Mouse (Mus musculus) spleen, adult 2 months (tissue): ENCODE results near the gene Kcnk5. TPM values are rescaled to one million over a fixed set of nuclear protein-coding genes. Genes with fewer than 3 reads are reported as not detected.

Experiments used
- DNase-seq, 2 experiments: peaks; one replicate each; pipeline versions ENCODE4 v3.0.0 to v3.0.0-alpha.2; 2012 to 2021; ENCODE audit warnings: low spot score in 2 of 2, low read depth in 1 of 2
- H3K27ac ChIP-seq: fragments of 200-500 bp; 2 replicates; pipeline ENCODE4 v1.5.1; 2012; ENCODE audit warnings: low read length, inconsistent platforms; ENCODE audit not compliant: insufficient read depth
- H3K27me3 ChIP-seq: fragments of 200-500 bp; 2 replicates; pipeline ENCODE4 v1.6.1; 2012; ENCODE audit warnings: mild to moderate bottlenecking, moderate library complexity, low read length, inconsistent platforms; ENCODE audit not compliant: control insufficient read depth, insufficient read depth
- H3K36me3 ChIP-seq: fragments of 200-500 bp; 2 replicates; pipeline ENCODE4 v1.6.1; 2012; ENCODE audit warnings: mild to moderate bottlenecking, low read length, inconsistent platforms; ENCODE audit not compliant: control insufficient read depth, insufficient read depth
- H3K4me1 ChIP-seq: fragments of 200-500 bp; 2 replicates; pipeline ENCODE4 v1.6.1; 2011; ENCODE audit warnings: inconsistent platforms; ENCODE audit not compliant: control insufficient read depth, insufficient read depth, insufficient read length
- H3K4me3 ChIP-seq: fragments of 200-500 bp; 2 replicates; pipeline ENCODE4 v1.5.1; 2011; ENCODE audit warnings: mild to moderate bottlenecking, inconsistent platforms; ENCODE audit not compliant: insufficient read depth, insufficient read length; ENCODE audit errors: extremely low read depth
- CTCF ChIP-seq: fragments of 200-500 bp; IDR thresholded peaks from 2 replicates; pipeline ENCODE4 v1.5.1; 2011; ENCODE audit warnings: mild to moderate bottlenecking, inconsistent platforms; ENCODE audit not compliant: insufficient read depth, insufficient read length, insufficient replicate concordance; ENCODE audit errors: extremely low read depth
- POLR2A ChIP-seq: fragments of 200-500 bp; IDR thresholded peaks from 2 replicates; pipeline ENCODE4 v1.6.1; 2011; ENCODE audit warnings: low read depth, low read length, inconsistent platforms
- WGBS: fragments of 180-500 bp; shearing (Covaris S2); methylation state at CpG from one replicate; pipeline ENCODE4 v1.1.7; 2018; 5-methylcytosine and 5-hydroxymethylcytosine counted together
- polyA plus RNA-seq: library from polyadenylated mRNA; depleted of rRNA; stranded (reverse); fragments of >200 nt; gene quantifications from 2 replicates; pipeline ENCODE4 v1.2.3, GENCODE M21; 2012

The Kcnk5 gene
- polyA plus RNA-seq, 1 experiment = 7.8 TPM

DNA sequence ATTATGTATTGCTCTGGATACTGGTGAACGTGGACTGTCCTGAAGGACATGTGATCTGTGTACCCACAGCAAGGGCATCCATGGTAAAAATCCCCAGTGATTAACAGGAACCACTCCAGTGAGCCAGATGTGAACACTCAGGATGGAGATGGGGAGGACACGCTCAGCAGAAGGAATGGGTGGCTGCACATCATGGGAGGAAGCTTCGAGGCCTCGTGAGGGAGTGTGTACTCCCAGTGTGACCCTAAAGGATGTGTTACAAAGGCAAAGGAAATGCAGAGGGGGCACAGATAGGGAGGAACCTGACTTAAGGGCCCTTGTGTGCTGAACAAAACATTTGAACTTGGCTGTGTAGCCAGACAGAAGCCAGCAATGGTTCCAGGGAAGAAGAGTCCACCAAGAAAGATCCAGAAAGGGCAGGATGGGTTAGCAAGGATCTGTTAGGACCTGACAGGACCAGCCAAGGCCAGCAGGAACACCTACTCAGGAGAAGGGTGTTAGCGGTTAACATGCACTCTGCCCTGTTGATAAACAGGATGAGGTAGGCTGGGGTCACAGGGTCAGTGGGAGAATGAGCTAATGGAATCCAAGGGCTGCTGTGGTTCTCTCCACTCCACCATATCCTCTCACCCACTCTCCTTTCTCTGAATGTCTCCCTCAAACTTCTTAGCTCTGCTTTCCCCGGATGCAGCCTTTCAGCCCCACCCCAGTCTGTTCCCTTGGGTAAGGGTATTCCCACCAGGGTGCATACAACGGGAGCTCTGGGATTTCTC is 68.2 kb downstream of the Kcnk5 start:
- no peak for DNase-seq
- Histone ChIP-seq H3K36me3 (no peaks in the 10 kb centered on the region), H3K27me3 (no peaks in the 10 kb centered on the region), H3K4me1 (peaks cover 11% of the 10 kb centered on the region; the same call in 1 of the 2 replicates), H3K27ac (no peak overlapping the region), H3K4me3 (no peak overlapping the region)
- TF ChIP-seq POLR2A = no peak
- no peak for TF ChIP-seq CTCF
- WGBS = 39% methylated on average over 7 of the region's 7 CpGs

GRCm38 (mm10) chr14:20112218-20112617 is 69.4 kb downstream of the Kcnk5 start:
- Histone ChIP-seq H3K27ac (no peak overlapping the region), H3K4me3 (no peak overlapping the region), H3K36me3 (no peaks in the 10 kb centered on the region), H3K4me1 (peaks cover 10% of the 10 kb centered on the region; the same call in 1 of the 2 replicates), H3K27me3 (no peaks in the 10 kb centered on the region)
- TF ChIP-seq CTCF (no peak), POLR2A (no peak)
- no peak for DNase-seq
- 78% methylated on average over 3 of the region's 3 CpGs for WGBS

DNA sequence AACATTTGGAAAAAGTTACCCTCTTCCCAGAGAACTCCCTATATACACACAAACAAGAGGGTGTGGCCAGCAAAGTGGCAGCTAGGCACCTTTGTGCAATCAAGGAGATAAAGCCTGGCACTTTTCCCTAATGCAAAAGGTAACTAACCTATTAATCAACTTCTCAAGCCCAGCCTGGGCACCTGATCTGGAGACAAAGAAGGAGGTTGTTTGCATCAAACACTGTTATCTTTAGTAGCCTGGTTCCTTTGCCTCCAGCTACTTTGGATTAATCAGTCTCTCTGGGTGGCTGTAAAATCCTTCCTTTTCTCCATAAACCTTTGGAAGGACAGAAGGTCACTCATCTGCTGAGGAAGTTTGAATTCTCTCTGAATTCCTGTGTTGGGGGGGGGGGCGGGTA is 70.7 kb downstream of the Kcnk5 start:
- Histone ChIP-seq H3K4me3 (no peak overlapping the region), H3K4me1 (peaks cover 6% of the 10 kb centered on the region; the same call in 1 of the 2 replicates), H3K27me3 (no peaks in the 10 kb centered on the region), H3K36me3 (no peaks in the 10 kb centered on the region), H3K27ac (no peak overlapping the region)
- DNase-seq = no peak
- WGBS = 90% methylated on average over 1 of the region's 1 CpGs
- TF ChIP-seq CTCF (no peak), POLR2A (no peak)

DNA sequence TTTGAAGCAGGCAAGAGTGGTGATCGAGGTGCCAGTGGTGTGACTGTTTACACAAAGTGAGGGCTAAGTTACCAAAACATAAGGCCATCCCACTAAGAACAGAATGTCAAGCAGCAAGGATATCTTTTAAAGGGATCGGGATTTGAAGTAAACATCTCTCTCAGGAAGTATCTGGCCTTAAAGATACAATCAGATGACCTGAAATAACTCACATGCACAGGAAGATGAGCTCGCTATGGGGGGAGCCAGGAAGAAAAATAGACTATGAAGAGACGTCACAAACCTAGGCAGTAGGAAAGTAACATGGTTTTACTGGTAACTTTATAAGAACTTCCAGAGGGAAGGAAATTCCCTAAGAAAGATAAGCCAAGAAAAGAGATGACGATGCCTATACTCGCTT is 75.3 kb downstream of the Kcnk5 start:
- Histone ChIP-seq H3K27me3 (no peaks in the 10 kb centered on the region), H3K27ac (no peak overlapping the region)
- WGBS = 68% methylated on average over 6 of the region's 6 CpGs

DNA sequence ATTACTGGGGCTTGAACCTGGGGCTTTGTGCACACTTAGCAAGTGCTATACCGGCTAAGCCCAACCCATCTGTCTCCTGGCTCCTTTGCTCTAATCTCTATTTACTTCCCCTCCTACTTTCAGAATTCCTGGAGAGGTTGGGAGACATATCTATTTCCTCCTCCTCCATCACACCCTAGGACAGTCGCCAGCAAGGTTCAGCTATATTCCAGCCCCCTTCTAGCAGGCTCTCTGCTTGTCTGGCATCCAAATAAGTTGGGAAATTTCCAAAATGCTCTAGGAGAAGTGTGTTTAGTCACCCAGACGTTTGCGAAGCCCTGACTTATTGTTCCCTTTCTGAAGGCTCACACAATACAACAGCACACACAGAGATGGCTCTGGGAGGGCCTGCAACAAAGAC is 78.4 kb downstream of the Kcnk5 start:
- H3K27ac ChIP-seq = no peak overlapping the region
- TF ChIP-seq CTCF = no peak
- no peak for TF ChIP-seq POLR2A

More for the DNA sequence above, 75.3 kb downstream of the Kcnk5 start:
- TF ChIP-seq POLR2A (no peak), CTCF (no peak)
- H3K4me1 ChIP-seq = no peaks in the 10 kb centered on the region
- DNase-seq = no peak
- no peak overlapping the region for H3K4me3 ChIP-seq
- no peaks in the 10 kb centered on the region for H3K36me3 ChIP-seq

DNA sequence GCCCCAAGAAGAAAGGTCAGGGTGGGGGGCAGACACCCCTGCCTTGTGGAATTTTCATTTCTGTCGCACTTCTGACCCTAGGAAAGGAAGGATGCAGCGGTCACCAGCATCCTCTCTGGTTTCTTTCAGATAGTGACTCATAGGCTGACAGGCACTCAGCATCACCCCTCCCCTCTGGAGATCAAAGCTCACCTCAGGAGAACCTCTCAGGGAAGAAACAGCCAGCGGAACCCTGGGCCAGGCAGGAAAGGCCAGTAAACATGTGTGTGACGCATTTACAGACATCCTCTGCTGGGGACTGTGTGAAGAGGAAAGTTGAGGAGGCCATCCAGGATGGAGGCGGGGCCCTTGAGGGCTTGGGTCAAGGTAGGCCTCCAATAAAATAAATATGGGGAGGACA is 83.5 kb downstream of the Kcnk5 start:
- no peaks in the 10 kb centered on the region for H3K4me1 ChIP-seq
- H3K4me3 ChIP-seq = no peak overlapping the region
- no peak for DNase-seq
- no peaks in the 10 kb centered on the region for H3K36me3 ChIP-seq
- H3K27me3 ChIP-seq = 0 out of 2 replicates have a peak, but pooled peaks cover under 1% of the 10 kb centered on the region
- H3K27ac ChIP-seq = no peak overlapping the region
- TF ChIP-seq POLR2A = no peak
- TF ChIP-seq CTCF = no peak
- WGBS = 47% methylated on average over 5 of the region's 5 CpGs

More for the DNA sequence above, 78.4 kb downstream of the Kcnk5 start:
- Histone ChIP-seq H3K36me3 (no peaks in the 10 kb centered on the region), H3K4me1 (no peaks in the 10 kb centered on the region), H3K4me3 (no peak overlapping the region), H3K27me3 (no peaks in the 10 kb centered on the region)
- no peak for DNase-seq
- 71% methylated on average over 4 of the region's 4 CpGs for WGBS

DNA sequence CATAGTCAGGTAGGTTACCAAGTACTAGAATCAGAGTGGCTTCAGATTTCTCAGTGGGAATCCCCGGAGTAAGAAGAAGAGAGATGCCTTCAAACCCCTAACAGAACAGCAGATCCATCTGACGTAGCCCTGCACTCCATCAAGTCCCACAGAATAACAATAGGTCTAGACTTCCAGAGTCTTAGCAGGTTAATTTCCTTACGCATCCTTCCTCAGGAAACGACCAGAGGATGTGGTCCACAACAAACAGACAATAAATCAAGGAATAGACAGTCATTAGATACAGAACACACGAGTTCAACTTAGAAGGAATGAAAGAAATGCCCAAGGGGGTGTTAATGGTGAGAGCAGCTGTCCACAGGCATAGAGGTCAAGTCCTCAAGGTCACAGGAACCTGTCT is 86.7 kb downstream of the Kcnk5 start:
- no peak overlapping the region for H3K27ac ChIP-seq
- no peaks in the 10 kb centered on the region for H3K4me1 ChIP-seq
- TF ChIP-seq CTCF = no peak
- no peak for TF ChIP-seq POLR2A
- H3K36me3 ChIP-seq = no peaks in the 10 kb centered on the region
- no peak overlapping the region for H3K4me3 ChIP-seq
- no peak for DNase-seq
- WGBS = 24% methylated on average over 5 of the region's 5 CpGs
- H3K27me3 ChIP-seq = 0 out of 2 replicates have a peak, but pooled peaks cover 1% of the 10 kb centered on the region
